Mouse (Mus musculus) olfactory bulb, adult 2 months (tissue): ENCODE results near the gene Pfdn2.

ENCODE experiments used
- CTCF ChIP-seq: fragments of 200-500 bp; IDR thresholded peaks from 2 replicates; pipeline ENCODE4 v1.5.1; 2012; ENCODE audit warnings: low read depth, mild to moderate bottlenecking, low read length, moderate library complexity; ENCODE audit not compliant: insufficient read depth
- POLR2A ChIP-seq: fragments of 200-500 bp; IDR thresholded peaks from 2 replicates; pipeline ENCODE4 v1.6.1; 2012; ENCODE audit warnings: mild to moderate bottlenecking, low read depth, low read length, moderate library complexity; ENCODE audit not compliant: insufficient read depth

GRCm38 (mm10) chr1:171342262-171343207 is 2.9 kb upstream of the Pfdn2 start:
- TF ChIP-seq CTCF (no peak), POLR2A (no peak)
